ENCODE assay signal across 7 mouse cellular contexts in genomic region chr17:33977861-33978557, GRCm38 (mm10). TPM values are rescaled to one million over a fixed set of nuclear protein-coding genes. Genes with fewer than 3 reads are reported as not detected.
DNase-seq lines count a peak whose midpoint lies in the region; ATAC-seq and TF ChIP-seq lines count a peak whose summit lies in the region.

No protein-coding gene starts in this region.

- peak overlapping the region; percentile 64 for H3K4me2 ChIP-seq in lung, embryonic 16.5 days (ENCODE audit: low read depth, low read length)
- peak overlapping the region; percentile 62 for H3K4me2 ChIP-seq in limb, embryonic 12.5 days

- peak overlapping the region; percentile 35; the same call in 1 of the 2 replicates for H3K9ac ChIP-seq in lung, embryonic 16.5 days (ENCODE audit: low read length)
- peak overlapping the region; percentile 50 for H3K9ac ChIP-seq in limb, embryonic 12.5 days (replicated peaks)

- H3K4me1 ChIP-seq in lung, embryonic 16.5 days (replicated peaks; ENCODE audit: control insufficient read depth, insufficient read depth, low read length) = peaks cover 23% of the 10 kb centered on the region
- H3K4me1 ChIP-seq in embryonic fibroblast, embryonic 13.5 days (ENCODE audit: control insufficient read depth, insufficient read depth, low read length) = peaks cover 2% of the 10 kb centered on the region; the same call in 1 of the 2 replicates
- peaks cover 17% of the 10 kb centered on the region for H3K4me1 ChIP-seq in limb, embryonic 12.5 days (replicated peaks)
- peaks cover 26% of the 10 kb centered on the region for H3K4me1 ChIP-seq in small intestine, adult 2 months (ENCODE audit: control insufficient read depth, insufficient read depth, insufficient read length, low read length)

- no peaks in the 10 kb centered on the region for H3K36me3 ChIP-seq in lung, embryonic 16.5 days (ENCODE audit: control insufficient read depth, insufficient read depth, low read length)
- H3K36me3 ChIP-seq in limb, embryonic 12.5 days = no peaks in the 10 kb centered on the region
- no peaks in the 10 kb centered on the region for H3K36me3 ChIP-seq in small intestine, adult 2 months (ENCODE audit: control insufficient read depth, insufficient read depth, low read length)

- ATAC-seq in lung, embryonic 16.5 days (ENCODE audit: low read depth) = no peak
- ATAC-seq in limb, embryonic 12.5 days (ENCODE audit: insufficient number of reproducible peaks, insufficient read depth, low FRiP score, low TSS enrichment, low read depth) = no peak

- WGBS in lung, embryonic 16.5 days = 2% methylated on average over 57 of the region's 57 CpGs
- WGBS in limb, embryonic 12.5 days = 2% methylated on average over 57 of the region's 57 CpGs
- 3% methylated on average over 57 of the region's 57 CpGs for WGBS in small intestine, adult 2 months

- TF ChIP-seq POLR2A in embryonic fibroblast, embryonic 13.5 days (IDR thresholded peaks at IDR 0.05; ENCODE audit: low read depth, low read length) = no peak
- TF ChIP-seq POLR2A in small intestine, adult 2 months (IDR thresholded peaks at IDR 0.05; ENCODE audit: low read depth, low read length) = no peak

- H3K9me3 ChIP-seq in lung, embryonic 16.5 days (ENCODE audit: control insufficient read depth, low read length) = no peaks in the 10 kb centered on the region
- no peaks in the 10 kb centered on the region for H3K9me3 ChIP-seq in limb, embryonic 12.5 days

- TF ChIP-seq CTCF in embryonic fibroblast, embryonic 13.5 days (IDR thresholded peaks at IDR 0.05; ENCODE audit: borderline replicate concordance, insufficient read depth, low read length) = no peak
- TF ChIP-seq CTCF in small intestine, adult 2 months (IDR thresholded peaks at IDR 0.05; ENCODE audit: extremely low read depth, insufficient read length, insufficient replicate concordance, low read depth, low read length) = no peak

- no peak overlapping the region for H3K27ac ChIP-seq in lung, embryonic 16.5 days (ENCODE audit: low read length)
- no peak overlapping the region for H3K27ac ChIP-seq in embryonic fibroblast, embryonic 13.5 days (ENCODE audit: insufficient read depth, low read length)
- no peak overlapping the region for H3K27ac ChIP-seq in limb, embryonic 12.5 days
- H3K27ac ChIP-seq in small intestine, adult 2 months (ENCODE audit: insufficient read depth, low read depth, low read length) = peak overlapping the region; percentile 27

- DNase-seq in lung, postnatal 25 days (ENCODE audit: low spot score) = no peak
- DNase-seq in urinary bladder, adult 2 months (ENCODE audit: low spot score) = no peak
- no peak for DNase-seq in gastrocnemius, adult 18-20 months (ENCODE audit: low spot score)

- peak overlapping the region; percentile 48 for H3K4me3 ChIP-seq in lung, embryonic 16.5 days (ENCODE audit: low read length)
- peak overlapping the region; percentile 16; the same call in 1 of the 2 replicates for H3K4me3 ChIP-seq in embryonic fibroblast, embryonic 13.5 days (ENCODE audit: insufficient read depth, low read length)
- peak overlapping the region; percentile 39 for H3K4me3 ChIP-seq in limb, embryonic 12.5 days (replicated peaks)
- peak overlapping the region; percentile 79 for H3K4me3 ChIP-seq in small intestine, adult 2 months (ENCODE audit: low read depth, low read length)

- H3K27me3 ChIP-seq in lung, embryonic 16.5 days (ENCODE audit: control insufficient read depth, insufficient read depth, low read depth, low read length) = peaks cover 33% of the 10 kb centered on the region
- peaks cover 64% of the 10 kb centered on the region for H3K27me3 ChIP-seq in limb, embryonic 12.5 days
- no peaks in the 10 kb centered on the region for H3K27me3 ChIP-seq in small intestine, adult 2 months (ENCODE audit: control insufficient read depth, insufficient read depth, low read length)

RNA-seq across cellular contexts. Expression of gene H2-K1, which starts 22.1 kb away (rescaled TPM):
- polyA plus RNA-seq in lung, embryonic 16.5 days (2015; fragmentation: Nextera tagmentation; extraction: Ambion mirVana) = 55.5 and 83.8 TPM in 2 replicates
- 131 and 166 TPM in 2 replicates for polyA plus RNA-seq in embryonic fibroblast, embryonic 13.5 days (2011; ENCODE audit: insufficient read length, low read depth, missing spikeins)
- polyA plus RNA-seq in limb, embryonic 12.5 days (2016; fragmentation: Nextera tagmentation; extraction: Ambion mirVana) = 4.5 and 5.0 TPM in 2 replicates
- 2,533 and 6,705 TPM in 2 replicates for polyA plus RNA-seq in small intestine, adult 2 months (2012; rRNA removed)
- 987 and 1,071 TPM in 2 replicates for polyA plus RNA-seq in urinary bladder, adult 2 months (2012; rRNA removed)
- 10 to 100 TPM; 47.2 to 57.7 TPM for total RNA-seq in gastrocnemius, adult 18-20 months (2021)

RNA-seq across cellular contexts. Expression of gene Rps18, which starts 22.2 kb away (rescaled TPM):
- 1,739 and 1,825 TPM in 2 replicates for polyA plus RNA-seq in lung, embryonic 16.5 days (2015; fragmentation: Nextera tagmentation; extraction: Ambion mirVana)
- polyA plus RNA-seq in embryonic fibroblast, embryonic 13.5 days (2011; ENCODE audit: insufficient read length, low read depth, missing spikeins) = 1,572 and 1,668 TPM in 2 replicates
- polyA plus RNA-seq in limb, embryonic 12.5 days (2016; fragmentation: Nextera tagmentation; extraction: Ambion mirVana) = 1,388 and 1,510 TPM in 2 replicates
- 509 and 766 TPM in 2 replicates for polyA plus RNA-seq in small intestine, adult 2 months (2012; rRNA removed)
- 1,060 and 1,160 TPM in 2 replicates for polyA plus RNA-seq in urinary bladder, adult 2 months (2012; rRNA removed)
- 100 to 1,000 TPM; 367 to 381 TPM for total RNA-seq in gastrocnemius, adult 18-20 months (2021)

RNA-seq across cellular contexts. Expression of gene Vps52, which starts 22.4 kb away (rescaled TPM):
- 49.4 and 50.5 TPM in 2 replicates for polyA plus RNA-seq in lung, embryonic 16.5 days (2015; fragmentation: Nextera tagmentation; extraction: Ambion mirVana)
- polyA plus RNA-seq in embryonic fibroblast, embryonic 13.5 days (2011; ENCODE audit: insufficient read length, low read depth, missing spikeins) = 34.0 and 35.7 TPM in 2 replicates
- polyA plus RNA-seq in limb, embryonic 12.5 days (2016; fragmentation: Nextera tagmentation; extraction: Ambion mirVana) = 53.3 and 55.0 TPM in 2 replicates
- 28.4 and 52.3 TPM in 2 replicates for polyA plus RNA-seq in small intestine, adult 2 months (2012; rRNA removed)
- polyA plus RNA-seq in urinary bladder, adult 2 months (2012; rRNA removed) = 39.3 and 39.7 TPM in 2 replicates
- total RNA-seq in gastrocnemius, adult 18-20 months (2021) = 10 to 100 TPM; 29.6 to 33.5 TPM

RNA-seq across cellular contexts. Expression of gene B3galt4, which starts 26.7 kb away (rescaled TPM):
- polyA plus RNA-seq in lung, embryonic 16.5 days (2015; fragmentation: Nextera tagmentation; extraction: Ambion mirVana) = 5.5 and 5.6 TPM in 2 replicates
- polyA plus RNA-seq in embryonic fibroblast, embryonic 13.5 days (2011; ENCODE audit: insufficient read length, low read depth, missing spikeins) = 2.3 and 3.6 TPM in 2 replicates
- polyA plus RNA-seq in limb, embryonic 12.5 days (2016; fragmentation: Nextera tagmentation; extraction: Ambion mirVana) = 5.0 and 6.8 TPM in 2 replicates
- 14.8 and 24.6 TPM in 2 replicates for polyA plus RNA-seq in small intestine, adult 2 months (2012; rRNA removed)
- polyA plus RNA-seq in urinary bladder, adult 2 months (2012; rRNA removed) = 7.7 TPM in 2 replicates
- total RNA-seq in gastrocnemius, adult 18-20 months (2021) = 1 to 10 TPM; 1.5 to 1.7 TPM

RNA-seq across cellular contexts. Expression of gene Wdr46, which starts 37.5 kb away (rescaled TPM):
- polyA plus RNA-seq in lung, embryonic 16.5 days (2015; fragmentation: Nextera tagmentation; extraction: Ambion mirVana) = 20.2 and 20.6 TPM in 2 replicates
- 20.3 and 20.5 TPM in 2 replicates for polyA plus RNA-seq in embryonic fibroblast, embryonic 13.5 days (2011; ENCODE audit: insufficient read length, low read depth, missing spikeins)
- 45.5 and 45.8 TPM in 2 replicates for polyA plus RNA-seq in limb, embryonic 12.5 days (2016; fragmentation: Nextera tagmentation; extraction: Ambion mirVana)
- polyA plus RNA-seq in small intestine, adult 2 months (2012; rRNA removed) = 10.0 and 12.4 TPM in 2 replicates
- polyA plus RNA-seq in urinary bladder, adult 2 months (2012; rRNA removed) = 15.8 and 17.2 TPM in 2 replicates
- 1 to 10 TPM; 8.7 to 8.8 TPM for total RNA-seq in gastrocnemius, adult 18-20 months (2021)

Comparison
In these comparisons a context has a peak if more than half of its experiments do, and no peak if none do; other contexts are left out.
1. H3K4me3 ChIP-seq: peak in every context shown above with its lines; median percentile 79 in small intestine, adult 2 months; 48 in lung, embryonic 16.5 days; 39 in limb, embryonic 12.5 days; 16 in embryonic fibroblast, embryonic 13.5 days.